Mouse (Mus musculus) left cerebral cortex, adult 2 months (tissue): ENCODE data around the gene Cdc37l1. TPM values are rescaled to one million over a fixed set of nuclear protein-coding genes. Genes with fewer than 3 reads are reported as not detected.

Experiments
- DNase-seq, 2 experiments: peaks; one replicate each; pipeline ENCODE4 v3.0.0; 2021 to 2022; ENCODE audit warnings: low spot score in 2 of 2, mixed read lengths in 1 of 2; ENCODE audit errors: extremely low spot score in 1 of 2
- H3K27ac ChIP-seq: fragments of 200-600 bp; 2 replicates; pipeline ENCODE4 v1.8.1; 2022
- H3K4me3 ChIP-seq: fragments of 200-600 bp; 2 replicates; pipeline ENCODE4 v1.8.1; 2022
- CTCF ChIP-seq: fragments of 200-600 bp; IDR thresholded peaks from 2 replicates; pipeline ENCODE4 v1.8.1; 2022; ENCODE audit warnings: antibody characterized with exemption, mild to moderate bottlenecking, moderate library complexity
- intact Hi-C: fragments of 180-260 bp; cut with DNase I; formaldehyde crosslinking; loops from one replicate; pipeline ENCODE4 v1.15.1; 2025
- total RNA-seq, 2 experiments: library from RNA; stranded (reverse); gene quantifications; 2 replicates each; pipeline ENCODE4 v1.2.3; 2021

Cdc37l1 gene
- total RNA-seq, 2 experiments from 2014 or later: 106 to 110 TPM

DNA sequence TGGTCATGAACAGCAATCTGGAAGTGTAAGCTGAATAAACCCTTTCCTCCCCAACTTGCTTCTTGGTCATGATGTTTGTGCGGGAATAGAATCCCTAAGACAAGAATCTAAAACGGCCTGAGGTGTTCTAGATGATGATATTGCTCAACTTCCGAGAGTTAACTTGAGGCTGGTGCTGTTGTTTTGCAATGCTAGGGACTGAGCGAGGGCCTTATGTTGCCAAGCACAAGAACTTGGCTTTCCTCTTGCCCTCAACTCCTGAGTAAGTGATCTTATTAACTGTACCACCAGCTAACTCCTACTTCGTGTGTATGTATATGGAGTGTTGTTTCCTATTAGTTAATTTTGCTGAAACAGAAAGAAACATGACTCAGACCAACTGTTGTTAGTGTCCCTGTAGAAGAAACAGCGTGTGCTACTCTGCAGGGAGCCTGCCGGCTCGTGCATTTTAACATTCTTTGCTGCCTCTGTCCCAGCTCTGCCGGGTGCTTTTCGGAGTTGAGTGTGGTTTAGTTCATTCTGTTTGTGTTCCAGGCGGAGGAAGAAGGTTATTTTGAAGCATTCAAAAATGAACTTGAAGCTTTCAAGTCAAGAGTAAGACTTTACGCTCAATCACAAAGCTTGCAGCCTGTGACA is 21.3 kb downstream of the Cdc37l1 start:
- DNase-seq: no peak
- no peak overlapping the region for H3K4me3 ChIP-seq
- intact Hi-C loops: no loop called here
- no peak for TF ChIP-seq CTCF
- no peak overlapping the region for H3K27ac ChIP-seq

DNA sequence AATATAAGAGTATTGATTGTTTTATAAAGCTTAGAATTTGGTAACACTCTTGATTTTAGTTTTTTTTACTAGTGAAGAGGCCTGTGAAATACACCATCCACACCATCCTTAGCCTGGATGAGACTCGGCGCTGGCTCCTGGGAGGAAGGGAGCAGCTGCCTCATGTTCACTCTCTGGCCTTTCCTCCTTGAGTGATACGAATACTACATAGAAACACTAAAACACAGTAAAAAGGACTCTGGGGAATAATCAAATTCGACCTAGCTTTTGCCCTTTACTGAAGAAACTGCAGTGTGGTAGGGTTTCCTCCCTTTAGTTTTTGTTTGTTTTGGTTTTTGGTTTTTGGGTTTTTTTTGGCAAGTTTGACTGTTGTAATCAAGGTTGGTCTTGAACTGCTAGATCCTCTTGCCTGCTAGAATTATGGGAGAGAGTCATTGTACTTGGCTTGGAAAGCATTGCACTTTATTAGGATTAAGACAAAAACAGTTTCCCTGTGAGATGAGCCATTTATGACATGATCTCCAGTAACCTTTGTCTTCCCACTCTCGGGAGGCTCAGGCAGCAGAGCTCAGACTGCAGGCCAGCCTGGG is 24.4 kb downstream of the Cdc37l1 start:
- TF ChIP-seq CTCF: no peak
- H3K4me3 ChIP-seq: no peak overlapping the region
- intact Hi-C loops: no loop called here

DNA sequence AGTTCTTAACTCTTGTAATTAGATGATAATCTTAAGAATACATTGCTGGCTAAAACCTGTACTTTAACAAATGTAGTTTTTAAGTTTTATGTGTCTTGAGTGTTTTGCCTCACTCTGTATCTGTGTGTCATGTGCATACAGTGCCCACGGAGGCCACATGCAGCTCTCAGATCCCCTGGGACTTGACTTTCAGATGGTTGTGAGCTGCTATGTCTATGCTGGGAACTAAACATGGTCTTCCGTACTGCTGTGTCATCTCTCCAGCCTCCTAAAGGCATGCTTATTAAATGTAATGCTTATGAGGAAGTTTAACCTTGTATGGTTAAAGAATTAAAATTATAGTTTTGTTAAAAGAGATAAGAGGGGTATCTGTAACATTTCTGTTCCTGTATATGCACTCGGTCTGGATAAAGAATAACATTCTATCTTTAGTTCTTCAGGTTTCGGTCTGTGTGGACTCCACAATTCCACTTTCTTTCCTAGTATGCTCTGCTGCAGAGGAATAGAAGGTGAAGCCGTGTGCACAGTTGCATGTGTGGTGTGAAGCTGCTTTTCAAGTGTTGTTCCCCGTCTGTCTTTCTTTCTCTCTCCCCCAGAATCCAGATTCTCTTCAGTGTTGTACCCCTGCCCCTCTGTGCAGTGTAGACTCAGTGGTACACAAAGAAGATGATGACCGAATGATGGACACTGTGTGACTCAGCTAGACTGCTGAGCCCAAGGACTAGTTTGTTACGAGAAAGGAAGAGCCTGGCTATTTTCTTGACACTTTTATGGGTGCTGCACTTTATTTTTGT is 25.5 kb downstream of the Cdc37l1 start:
- no peak for TF ChIP-seq CTCF
- intact Hi-C loops: no loop called here
- Histone ChIP-seq H3K27ac (no peak overlapping the region), H3K4me3 (no peak overlapping the region)
- no peak for DNase-seq

More for the DNA sequence above, 24.4 kb downstream of the Cdc37l1 start:
- no peak for DNase-seq
- no peak overlapping the region for H3K27ac ChIP-seq

DNA sequence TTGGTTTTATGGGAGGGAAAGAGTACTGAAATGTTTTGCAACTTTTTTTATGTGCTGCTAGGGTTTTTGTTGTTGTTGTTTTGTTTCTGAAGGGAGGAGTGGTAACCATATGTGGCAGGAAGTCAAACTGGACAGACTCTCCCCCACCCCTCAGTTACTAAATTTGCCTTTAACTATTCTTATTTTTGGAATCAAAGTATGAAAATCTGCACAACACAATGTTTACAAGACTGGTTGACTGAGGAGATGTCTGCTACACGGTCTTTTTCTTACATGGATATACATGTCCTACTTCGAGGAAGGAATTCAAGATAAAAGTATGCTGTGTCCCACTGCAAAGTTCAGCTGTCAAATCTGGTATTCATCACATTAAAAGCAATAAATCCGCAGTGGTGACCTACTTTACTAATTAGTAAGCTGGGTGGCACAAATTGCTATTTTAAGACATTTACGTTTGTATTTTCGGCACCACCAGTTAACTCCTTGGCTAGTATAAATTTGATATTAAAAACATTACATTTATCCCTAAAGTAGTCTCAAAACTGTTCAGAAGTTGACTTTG is 26.1 kb downstream of the Cdc37l1 start:
- Histone ChIP-seq H3K4me3 (no peak overlapping the region), H3K27ac (no peak overlapping the region)
- intact Hi-C loops: no loop called here
- no peak for DNase-seq
- TF ChIP-seq CTCF: no peak

DNA sequence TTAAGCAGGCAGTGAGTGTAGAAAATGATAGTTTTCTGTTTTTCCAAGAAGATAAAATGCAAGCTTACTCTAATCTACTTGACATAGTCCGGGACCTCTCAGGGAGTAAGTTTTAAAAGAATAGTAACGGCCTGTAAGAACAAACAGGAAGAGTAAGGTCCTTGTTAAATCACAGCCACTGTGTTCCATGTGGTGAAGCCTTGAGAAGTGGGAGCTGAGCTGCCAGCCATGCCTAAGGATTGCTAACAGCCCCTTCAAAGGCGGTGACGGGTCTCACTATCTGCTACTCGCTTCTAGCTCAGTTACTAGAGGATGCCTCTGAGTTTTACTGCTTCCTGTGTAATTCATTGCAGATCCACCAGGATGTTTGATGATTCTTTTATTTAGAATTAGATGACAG is 26.6 kb downstream of the Cdc37l1 start:
- TF ChIP-seq CTCF: no peak; the same call in 1 of the 2 replicates

DNA sequence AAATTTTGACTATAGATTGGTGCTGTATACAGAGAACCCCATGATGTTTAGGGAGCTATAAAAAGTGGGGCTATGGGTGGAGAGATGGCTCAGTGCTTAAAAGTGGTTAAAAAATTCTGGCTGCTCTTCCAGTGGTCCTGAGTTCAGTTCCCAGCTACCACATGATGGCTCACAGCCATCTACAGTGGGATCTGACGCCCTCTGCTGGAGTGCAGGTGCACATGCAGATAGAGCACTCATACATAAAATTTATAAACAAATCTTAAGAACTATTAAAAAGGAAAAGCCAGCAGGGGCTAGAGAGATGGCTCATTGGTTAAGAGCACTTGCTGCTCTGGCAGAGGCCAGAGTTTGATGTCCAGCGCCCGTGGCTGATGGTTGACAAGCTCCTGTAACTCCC is 29.5 kb downstream of the Cdc37l1 start:
- H3K27ac ChIP-seq: no peak overlapping the region
- no peak overlapping the region for H3K4me3 ChIP-seq
- peak; percentile 43 for TF ChIP-seq CTCF
- intact Hi-C loops: no loop called here
- no peak for DNase-seq

More for the DNA sequence above, 26.6 kb downstream of the Cdc37l1 start:
- intact Hi-C loops: no loop called here
- DNase-seq: no peak
- no peak overlapping the region for H3K27ac ChIP-seq
- H3K4me3 ChIP-seq: no peak overlapping the region

DNA sequence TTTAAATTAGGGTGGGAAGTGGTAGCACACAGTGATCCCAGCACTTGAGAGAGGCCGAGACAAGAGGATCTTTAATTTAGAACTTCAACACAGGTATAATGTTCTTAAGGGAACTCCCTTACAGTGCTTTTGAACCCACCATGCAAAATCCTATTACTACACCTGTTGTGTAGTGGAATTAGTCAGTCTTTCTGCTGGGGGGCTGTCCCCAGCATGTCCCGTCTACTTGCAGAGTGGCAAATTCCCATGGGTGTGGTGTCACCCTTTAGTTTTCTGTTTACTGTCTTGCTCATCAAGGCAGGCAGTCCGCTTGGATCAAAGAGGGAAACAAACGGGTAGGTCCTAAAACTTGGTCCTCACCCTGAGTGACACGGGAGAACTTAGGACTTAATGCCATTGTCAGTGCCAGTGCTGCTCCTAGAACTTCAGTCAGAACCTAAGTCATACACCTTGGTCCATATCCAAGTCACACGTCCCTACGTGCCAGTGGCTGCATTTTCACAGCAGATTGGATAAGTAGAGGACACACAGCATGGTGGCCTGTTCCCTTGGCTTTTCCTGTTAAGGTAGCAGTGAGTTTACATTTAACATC is 31.7 kb downstream of the Cdc37l1 start:
- no peak for TF ChIP-seq CTCF
- intact Hi-C loops: no loop called here
- 0 out of 2 replicates have a peak overlapping the region, but pooled peaks have one; percentile 19 for H3K27ac ChIP-seq
- no peak for DNase-seq
- H3K4me3 ChIP-seq: no peak overlapping the region

DNA sequence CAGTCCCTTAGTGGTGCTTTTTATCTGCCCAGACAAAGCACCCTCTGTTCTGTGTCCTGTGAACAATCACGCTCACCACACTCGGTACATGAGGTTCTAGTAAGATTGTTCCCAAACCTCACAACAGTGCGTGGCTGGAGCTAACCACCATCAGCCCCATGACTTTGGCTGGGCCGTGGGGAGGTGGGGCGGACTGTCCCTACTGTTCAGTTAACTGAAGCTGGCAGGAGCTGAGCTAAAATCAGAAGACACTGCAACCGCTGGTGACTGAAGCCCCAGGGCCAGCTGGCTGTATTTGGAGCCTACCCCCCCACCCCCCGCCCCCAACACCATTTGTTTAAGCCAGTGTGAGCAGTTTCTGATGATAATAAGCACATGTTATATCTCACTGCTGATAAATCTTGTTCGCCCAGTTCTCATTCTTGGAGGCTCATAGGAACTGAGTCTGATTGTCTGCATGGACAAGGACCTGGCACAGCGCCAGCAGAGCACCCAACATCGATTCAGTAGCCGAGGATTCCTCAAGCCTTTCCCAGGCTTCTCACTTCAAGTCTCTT is 34.3 kb downstream of the Cdc37l1 start:
- peak; percentile 33 to 44 for DNase-seq
- Histone ChIP-seq H3K27ac (peak overlapping the region; percentile 80), H3K4me3 (no peak overlapping the region)
- TF ChIP-seq CTCF: no peak
- intact Hi-C loops: no loop called here

DNA sequence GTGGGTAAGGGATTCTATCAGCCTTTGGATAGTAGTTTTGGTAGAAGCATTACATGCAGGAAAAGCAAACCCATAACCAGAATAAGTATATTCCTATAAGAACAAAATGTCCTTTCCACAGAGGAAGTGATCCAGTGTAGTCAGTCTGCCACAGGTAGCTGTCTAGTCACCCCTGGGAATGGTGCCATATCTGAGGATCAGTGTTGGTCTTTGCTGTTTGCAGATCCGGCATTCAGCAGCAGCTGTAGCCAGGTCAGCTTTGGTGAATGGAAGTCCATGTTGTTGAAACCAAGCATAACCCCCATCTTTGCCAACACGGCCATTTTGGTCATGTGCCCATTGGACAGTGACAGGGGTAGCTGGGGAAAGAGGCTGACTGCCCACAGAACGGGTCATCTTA is 41.6 kb downstream of the Cdc37l1 start:
- intact Hi-C loops: no loop called here
- Histone ChIP-seq H3K27ac (no peak overlapping the region), H3K4me3 (no peak overlapping the region)
- TF ChIP-seq CTCF: no peak
- no peak for DNase-seq

DNA sequence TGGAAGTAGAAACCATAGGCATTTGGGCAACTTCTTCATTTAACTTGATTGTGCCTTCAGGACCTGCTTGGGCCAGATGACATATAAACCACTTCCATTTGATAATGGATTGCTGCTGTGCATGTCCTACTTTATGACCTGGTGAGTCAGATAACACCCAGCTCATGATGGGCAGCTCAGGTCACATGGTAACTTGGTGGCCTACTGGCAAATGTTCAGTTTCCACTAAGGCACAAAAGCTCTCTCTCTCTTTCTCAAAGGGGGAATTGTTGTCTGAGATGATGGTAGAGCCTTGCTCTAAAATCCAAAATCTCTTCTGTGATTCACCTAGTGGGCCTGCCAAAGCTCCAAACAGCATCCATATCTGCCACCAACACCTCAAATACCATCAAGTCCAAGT is 42.5 kb downstream of the Cdc37l1 start:
- no peak for DNase-seq
- intact Hi-C loops: no loop called here
- TF ChIP-seq CTCF: no peak
- Histone ChIP-seq H3K4me3 (no peak overlapping the region), H3K27ac (no peak overlapping the region)

DNA sequence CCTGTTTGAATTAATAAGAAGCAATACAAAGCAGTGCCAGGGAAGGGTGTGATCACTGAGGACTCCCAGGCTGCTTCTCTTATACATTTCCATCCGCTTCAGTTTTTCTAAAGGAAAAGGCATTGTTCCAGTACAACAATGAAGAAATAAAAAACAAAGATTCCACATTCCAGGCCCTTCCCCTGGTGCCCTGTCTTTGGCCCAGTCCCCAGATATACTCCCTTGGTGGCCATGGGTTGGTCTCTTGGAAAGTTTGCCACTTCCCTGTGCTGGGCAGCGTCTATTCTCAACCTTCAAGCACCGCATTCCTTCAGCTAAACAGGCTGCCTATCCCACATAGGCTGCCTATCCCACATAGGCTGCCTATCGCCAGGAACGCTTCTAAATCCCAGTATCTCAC is 46.9 kb downstream of the Cdc37l1 start:
- intact Hi-C loops: no loop called here
- Histone ChIP-seq H3K4me3 (no peak overlapping the region), H3K27ac (no peak overlapping the region)
- no peak for DNase-seq
- TF ChIP-seq CTCF: no peak

DNA sequence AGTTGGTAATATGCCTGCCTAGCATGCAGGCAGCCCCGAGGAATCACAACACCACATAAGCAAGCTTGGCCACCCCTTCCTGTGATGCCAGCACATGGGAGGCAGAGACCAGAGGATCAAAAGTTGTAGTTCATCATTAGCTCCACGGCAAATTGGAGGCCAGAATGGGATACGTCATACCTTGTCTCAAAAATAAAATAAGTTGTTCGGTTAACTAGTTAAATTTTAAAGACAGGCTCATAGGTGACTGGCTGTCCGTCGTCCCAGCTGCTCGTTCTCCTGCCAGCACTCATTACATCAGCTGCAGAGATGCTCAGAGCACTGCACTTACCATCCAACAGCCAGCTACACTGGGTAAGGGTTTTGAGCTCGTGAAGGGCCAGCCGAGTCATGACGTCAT is 47.4 kb downstream of the Cdc37l1 start:
- intact Hi-C loops: no loop called here
- TF ChIP-seq CTCF: no peak
- no peak for DNase-seq
- Histone ChIP-seq H3K27ac (no peak overlapping the region), H3K4me3 (no peak overlapping the region)
